Mouse (Mus musculus) embryonic fibroblast, embryonic 13.5 days (primary cell): ENCODE results near the gene Cradd.

Source experiments
- CTCF ChIP-seq: IDR thresholded peaks from 2 replicates; pipeline ENCODE4 v1.5.1; 2011; ENCODE audit warnings: mild to moderate bottlenecking, control low read depth, low read length, moderate library complexity, borderline replicate concordance; ENCODE audit not compliant: insufficient read depth
- POLR2A ChIP-seq: IDR thresholded peaks from 2 replicates; pipeline ENCODE4 v1.6.1; 2011; ENCODE audit warnings: low read depth, mild to moderate bottlenecking, control low read depth, low read length, moderate library complexity

GRCm38 (mm10) chr10:95293261-95293660, 30.7 kb downstream of the Cradd start:
- TF ChIP-seq POLR2A (no peak), CTCF (no peak)
